Mouse (Mus musculus): ENCODE measurements around the gene Camk2d. TPM values are rescaled to one million over a fixed set of nuclear protein-coding genes. Genes with fewer than 3 reads are reported as not detected.

Camk2d gene
- total RNA-seq (2014; rRNA removed): 137 and 178 TPM in 2 replicates
- 95.3 and 97.8 TPM in 2 replicates for polyA plus RNA-seq (2015; fragmentation: Nextera tagmentation; extraction: Ambion mirVana)

- Histone ChIP-seq H3K4me1 (ENCODE audit: insufficient read depth, low read length) (no peaks in the 10 kb centered on the region; the same call in 1 of the 2 replicates), H3K4me3 (ENCODE audit: low read length) (peak within 1 kb of the TSS; percentile 89), H3K4me2 (ENCODE audit: low read depth, low read length) (peak within 1 kb of the TSS; percentile 94), H3K27ac (peak within 1 kb of the TSS; percentile 99), H3K9ac (replicated peaks; ENCODE audit: low read length) (peak within 1 kb of the TSS; percentile 89), H3K27me3 (ENCODE audit: insufficient read depth, low read length) (no peaks in the 10 kb centered on the region), H3K9me3 (ENCODE audit: low read length) (no peaks in the 10 kb centered on the region), H3K36me3 (ENCODE audit: insufficient read depth, low read length) (no peaks in the 10 kb centered on the region)
- under 1% methylated on average over 16 of the region's 16 CpGs for WGBS
- TF ChIP-seq CTCF (IDR thresholded peaks at IDR 0.05; ENCODE audit: low read depth): no peak
- ATAC-seq (peak; percentile 95), DNase-seq (ENCODE audit: low spot score) (peak; percentile 98)
These were observed at the start of gene Camk2d for GRCm38 (mm10) chr3:126596086-126596485. Camk2d (plus strand) TSS chr3:126596302.

GRCm38 (mm10) chr3:126547941-126548340 is 48.2 kb upstream of the Camk2d start:
- TF ChIP-seq CTCF (IDR thresholded peaks at IDR 0.05; ENCODE audit: low read depth): no peak
- ATAC-seq: no peak
- no peaks in the 10 kb centered on the region for H3K4me1 ChIP-seq (ENCODE audit: insufficient read depth, low read length)
- no peak for DNase-seq (ENCODE audit: low spot score)
- no peak overlapping the region for H3K4me2 ChIP-seq (ENCODE audit: low read depth, low read length)
- no peak overlapping the region for H3K9ac ChIP-seq (replicated peaks; ENCODE audit: low read length)
- no peaks in the 10 kb centered on the region for H3K9me3 ChIP-seq (ENCODE audit: low read length)
- no peak overlapping the region for H3K27ac ChIP-seq
- no peaks in the 10 kb centered on the region for H3K27me3 ChIP-seq (ENCODE audit: insufficient read depth, low read length)
- H3K4me3 ChIP-seq (ENCODE audit: low read length): no peak overlapping the region
- H3K36me3 ChIP-seq (ENCODE audit: insufficient read depth, low read length): no peaks in the 10 kb centered on the region

GRCm38 (mm10) chr3:126563646-126564045 is 32.5 kb upstream of the Camk2d start:
- no peaks in the 10 kb centered on the region for H3K36me3 ChIP-seq (ENCODE audit: insufficient read depth, low read length)
- no peak overlapping the region for H3K4me2 ChIP-seq (ENCODE audit: low read depth, low read length)
- WGBS: 61% methylated on average over 2 of the region's 2 CpGs
- no peak overlapping the region for H3K4me3 ChIP-seq (ENCODE audit: low read length)
- H3K4me1 ChIP-seq (ENCODE audit: insufficient read depth, low read length): no peaks in the 10 kb centered on the region
- no peak overlapping the region for H3K9ac ChIP-seq (replicated peaks; ENCODE audit: low read length)
- no peaks in the 10 kb centered on the region for H3K9me3 ChIP-seq (ENCODE audit: low read length)
- H3K27me3 ChIP-seq (ENCODE audit: insufficient read depth, low read length): no peaks in the 10 kb centered on the region
- TF ChIP-seq CTCF (IDR thresholded peaks at IDR 0.05; ENCODE audit: low read depth): no peak
- H3K27ac ChIP-seq: no peak overlapping the region
- no peak for ATAC-seq
- peak; percentile 23 for DNase-seq (ENCODE audit: low spot score)

GRCm38 (mm10) chr3:126570628-126571027 is 25.5 kb upstream of the Camk2d start:
- Histone ChIP-seq H3K4me2 (ENCODE audit: low read depth, low read length) (no peak overlapping the region), H3K9ac (replicated peaks; ENCODE audit: low read length) (no peak overlapping the region), H3K27me3 (ENCODE audit: insufficient read depth, low read length) (no peaks in the 10 kb centered on the region), H3K36me3 (ENCODE audit: insufficient read depth, low read length) (no peaks in the 10 kb centered on the region), H3K27ac (no peak overlapping the region), H3K4me3 (ENCODE audit: low read length) (no peak overlapping the region), H3K4me1 (ENCODE audit: insufficient read depth, low read length) (no peaks in the 10 kb centered on the region), H3K9me3 (ENCODE audit: low read length) (no peaks in the 10 kb centered on the region)
- TF ChIP-seq CTCF (IDR thresholded peaks at IDR 0.05; ENCODE audit: low read depth): no peak
- ATAC-seq (no peak), DNase-seq (ENCODE audit: low spot score) (no peak)
- 88% methylated on average over 1 of the region's 1 CpGs for WGBS

GRCm38 (mm10) chr3:126572915-126573314 is 23.2 kb upstream of the Camk2d start:
- no peaks in the 10 kb centered on the region for H3K4me1 ChIP-seq (ENCODE audit: insufficient read depth, low read length)
- ATAC-seq (no peak), DNase-seq (ENCODE audit: low spot score) (no peak)
- no peaks in the 10 kb centered on the region for H3K36me3 ChIP-seq (ENCODE audit: insufficient read depth, low read length)
- no peak for TF ChIP-seq CTCF (IDR thresholded peaks at IDR 0.05; ENCODE audit: low read depth)
- 82% methylated on average over 5 of the region's 5 CpGs for WGBS
- no peak overlapping the region for H3K27ac ChIP-seq
- no peak overlapping the region for H3K9ac ChIP-seq (replicated peaks; ENCODE audit: low read length)
- no peak overlapping the region for H3K4me3 ChIP-seq (ENCODE audit: low read length)
- no peaks in the 10 kb centered on the region for H3K27me3 ChIP-seq (ENCODE audit: insufficient read depth, low read length)
- H3K4me2 ChIP-seq (ENCODE audit: low read depth, low read length): no peak overlapping the region
- H3K9me3 ChIP-seq (ENCODE audit: low read length): no peaks in the 10 kb centered on the region

GRCm38 (mm10) chr3:126575927-126576326 is 20.2 kb upstream of the Camk2d start:
- H3K9me3 ChIP-seq (ENCODE audit: low read length): no peaks in the 10 kb centered on the region
- no peak overlapping the region for H3K4me2 ChIP-seq (ENCODE audit: low read depth, low read length)
- H3K4me1 ChIP-seq (ENCODE audit: insufficient read depth, low read length): no peaks in the 10 kb centered on the region
- DNase-seq (ENCODE audit: low spot score) (peak; percentile 20), ATAC-seq (no peak)
- H3K27me3 ChIP-seq (ENCODE audit: insufficient read depth, low read length): no peaks in the 10 kb centered on the region
- H3K27ac ChIP-seq: no peak overlapping the region
- 71% methylated on average over 2 of the region's 2 CpGs for WGBS
- H3K4me3 ChIP-seq (ENCODE audit: low read length): no peak overlapping the region
- no peak overlapping the region for H3K9ac ChIP-seq (replicated peaks; ENCODE audit: low read length)
- peak; percentile 48 for TF ChIP-seq CTCF (IDR thresholded peaks at IDR 0.05; ENCODE audit: low read depth)
- H3K36me3 ChIP-seq (ENCODE audit: insufficient read depth, low read length): no peaks in the 10 kb centered on the region

- Histone ChIP-seq H3K9me3 (ENCODE audit: low read length) (no peaks in the 10 kb centered on the region), H3K4me3 (ENCODE audit: low read length) (no peak overlapping the region), H3K4me1 (ENCODE audit: insufficient read depth, low read length) (no peaks in the 10 kb centered on the region), H3K27me3 (ENCODE audit: insufficient read depth, low read length) (no peaks in the 10 kb centered on the region), H3K4me2 (ENCODE audit: low read depth, low read length) (no peak overlapping the region), H3K27ac (no peak overlapping the region), H3K9ac (replicated peaks; ENCODE audit: low read length) (no peak overlapping the region), H3K36me3 (ENCODE audit: insufficient read depth, low read length) (no peaks in the 10 kb centered on the region)
- TF ChIP-seq CTCF (IDR thresholded peaks at IDR 0.05; ENCODE audit: low read depth): no peak
- no peak for ATAC-seq
- no peak for DNase-seq (ENCODE audit: low spot score)
- WGBS: 86% methylated on average over 3 of the region's 3 CpGs
These were observed 10.0 kb upstream of the Camk2d start for GRCm38 (mm10) chr3:126586134-126586533.

Measured in hindbrain, postnatal 0 days (tissue).